Mouse (Mus musculus) telencephalon, adult 2 months (tissue): ENCODE results near the gene Gm19965.

Experiments
- DNase-seq: peaks from one replicate; pipeline ENCODE4 v3.0.0-alpha.2; 2011; ENCODE audit warnings: low read depth, low spot score

Gm19965 gene

GRCm38 (mm10) chr1:116802683-116803082, at the start of gene Gm19965:
Gm19965 (plus strand) TSS chr1:116802983.
- no peak for DNase-seq

DNA sequence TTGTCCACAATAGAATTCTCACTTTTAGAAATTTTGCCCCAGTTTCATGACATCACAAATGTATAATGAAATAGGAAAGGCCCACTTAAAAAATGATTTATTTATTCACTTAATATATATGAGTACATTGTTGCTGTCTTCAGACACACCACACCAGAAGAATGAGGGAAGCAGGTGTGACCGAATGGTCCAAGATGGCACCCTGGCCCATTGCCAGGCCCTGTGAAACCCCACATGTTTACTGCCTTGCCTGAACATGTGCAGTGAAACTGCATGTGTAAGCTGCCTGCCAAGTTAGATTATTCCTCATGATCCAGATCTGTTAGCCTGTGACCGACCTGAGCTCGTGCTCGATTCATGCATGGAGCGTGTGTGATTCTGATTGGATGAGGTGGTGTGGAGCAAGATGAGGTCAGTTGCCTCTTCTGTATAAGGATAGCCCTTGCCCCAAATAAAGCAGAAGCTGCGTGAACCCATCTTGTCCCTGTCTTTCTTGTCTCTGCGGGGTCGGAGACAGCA, 20.3 kb upstream of the Gm19965 start:
- no peak for DNase-seq
